Mouse (Mus musculus): Measurements from ENCODE around the gene Pgc.
A peak's percentile ranks its signal among the peaks of the same experiment; 100 is the strongest.

Pgc gene

GRCm38 (mm10) chr17:47726566-47726965 is at the start of gene Pgc:
TSS of gene Pgc (plus strand) at chr17:47726842.
- DNase-seq (ENCODE audit: low read depth, low spot score): no peak

GRCm38 (mm10) chr17:47678238-47678637 is 48.4 kb upstream of the Pgc start:
- no peak for DNase-seq (ENCODE audit: low read depth, low spot score)

GRCm38 (mm10) chr17:47678702-47679101 is 47.9 kb upstream of the Pgc start:
- no peak for DNase-seq (ENCODE audit: low read depth, low spot score)

GRCm38 (mm10) chr17:47682836-47683235 is 43.8 kb upstream of the Pgc start:
- DNase-seq (ENCODE audit: low read depth, low spot score): no peak

GRCm38 (mm10) chr17:47687409-47688343 is 39.0 kb upstream of the Pgc start:
- peak; percentile 80 for DNase-seq (ENCODE audit: low read depth, low spot score)

GRCm38 (mm10) chr17:47688344-47688607 is 38.4 kb upstream of the Pgc start, which contains the start of gene Tomm6:
TSS of gene Tomm6 (minus strand) at chr17:47688386.
- no peak for DNase-seq (ENCODE audit: low read depth, low spot score)

GRCm38 (mm10) chr17:47688608-47689575 is 37.8 kb upstream of the Pgc start, which contains the start of gene Frs3:
TSS of gene Frs3 (plus strand) at chr17:47689030.
- DNase-seq (ENCODE audit: low read depth, low spot score): no peak

- DNase-seq (ENCODE audit: low read depth, low spot score): no peak
These were observed 36.7 kb upstream of the Pgc start for GRCm38 (mm10) chr17:47689894-47690293.

- no peak for DNase-seq (ENCODE audit: low read depth, low spot score)
These were observed 35.0 kb upstream of the Pgc start for GRCm38 (mm10) chr17:47691650-47692049.

- no peak for DNase-seq (ENCODE audit: low read depth, low spot score)
These were observed 32.8 kb upstream of the Pgc start for GRCm38 (mm10) chr17:47693671-47694441.

GRCm38 (mm10) chr17:47694442-47694502 is 32.4 kb upstream of the Pgc start, which contains the start of gene Gm21981:
TSS of gene Gm21981 (minus strand) at chr17:47694455.
- DNase-seq (ENCODE audit: low read depth, low spot score): no peak

- peak; percentile 78 for DNase-seq (ENCODE audit: low read depth, low spot score)
These were observed 31.9 kb upstream of the Pgc start, which contains the start of gene Prickle4 for GRCm38 (mm10) chr17:47694503-47695336. TSS of gene Prickle4 (minus strand) at chr17:47694736.

- no peak for DNase-seq (ENCODE audit: low read depth, low spot score)
These were observed 31.3 kb upstream of the Pgc start for GRCm38 (mm10) chr17:47695337-47695710.

- DNase-seq (ENCODE audit: low read depth, low spot score): no peak
These were observed 28.5 kb upstream of the Pgc start for GRCm38 (mm10) chr17:47698156-47698555.

GRCm38 (mm10) chr17:47699055-47699454 is 27.6 kb upstream of the Pgc start:
- DNase-seq (ENCODE audit: low read depth, low spot score): no peak

- no peak for DNase-seq (ENCODE audit: low read depth, low spot score)
These were observed 24.8 kb upstream of the Pgc start for GRCm38 (mm10) chr17:47701793-47702192.

GRCm38 (mm10) chr17:47702548-47703345 is 23.9 kb upstream of the Pgc start:
- no peak for DNase-seq (ENCODE audit: low read depth, low spot score)

GRCm38 (mm10) chr17:47703556-47703955 is 23.1 kb upstream of the Pgc start:
- no peak for DNase-seq (ENCODE audit: low read depth, low spot score)

- no peak for DNase-seq (ENCODE audit: low read depth, low spot score)
These were observed 21.9 kb upstream of the Pgc start for GRCm38 (mm10) chr17:47704692-47705091.

GRCm38 (mm10) chr17:47706196-47706595 is 20.4 kb upstream of the Pgc start:
- DNase-seq (ENCODE audit: low read depth, low spot score): no peak
